Mouse (Mus musculus): ENCODE measurements at regions not wholly inside any gene's neighbourhood (a gene's known extent, or its start where the extent isn't known, plus 50 kb on each side); places are given as distances from the start of the nearest gene placed in this dataset.

- H3K4me3 ChIP-seq (replicated peaks; ENCODE audit: control insufficient read depth, low read depth, low read length), result no peak overlapping the region
- H3K27ac ChIP-seq (ENCODE audit: control insufficient read depth, insufficient read depth, low read depth, low read length, poor library complexity), result no peak overlapping the region
- TF ChIP-seq POLR2A (IDR thresholded peaks at IDR 0.05; ENCODE audit: borderline replicate concordance, control insufficient read depth, low read depth, low read length) (no peak), CTCF (IDR thresholded peaks at IDR 0.05; ENCODE audit: control insufficient read depth, insufficient read depth, low read length) (no peak)
- no peaks in the 10 kb centered on the region for H3K4me1 ChIP-seq (ENCODE audit: control insufficient read depth, insufficient read depth, low read length)
- WGBS, result 79% methylated on average over 6 of the region's 6 CpGs
Measured at GRCm38 (mm10) chr17:50432559-50432958, 76.6 kb upstream of the Plcl2 start.

DNA sequence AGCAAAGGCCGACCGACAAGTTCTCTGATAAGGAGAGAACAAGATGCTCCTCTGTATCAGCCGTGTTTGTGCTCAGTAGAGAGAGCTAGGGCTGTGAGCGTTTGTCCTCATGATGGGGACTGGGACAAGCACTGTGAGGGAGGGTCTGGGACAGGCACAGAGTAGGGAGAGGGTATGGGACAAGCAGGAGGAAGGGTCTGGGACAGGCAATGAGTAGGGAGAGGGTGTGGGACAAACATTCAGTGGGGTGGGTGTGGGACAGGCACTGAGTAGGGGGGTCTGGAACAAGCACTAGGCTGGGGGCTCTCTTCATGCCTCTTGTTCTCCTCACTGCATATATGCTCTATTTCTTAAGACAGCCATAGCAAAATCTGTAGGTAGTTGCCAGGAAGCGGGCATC is 70.2 kb upstream of the Plcl2 start:
- WGBS, result 82% methylated on average over 5 of the region's 5 CpGs
- TF ChIP-seq POLR2A (IDR thresholded peaks at IDR 0.05; ENCODE audit: borderline replicate concordance, control insufficient read depth, low read depth, low read length) (no peak), CTCF (IDR thresholded peaks at IDR 0.05; ENCODE audit: control insufficient read depth, insufficient read depth, low read length) (no peak)
- H3K4me3 ChIP-seq (replicated peaks; ENCODE audit: control insufficient read depth, low read depth, low read length), result no peak overlapping the region
- H3K27ac ChIP-seq (ENCODE audit: control insufficient read depth, insufficient read depth, low read depth, low read length, poor library complexity), result no peak overlapping the region
- H3K4me1 ChIP-seq (ENCODE audit: control insufficient read depth, insufficient read depth, low read length), result no peaks in the 10 kb centered on the region; the same call in 1 of the 2 replicates

- 88% methylated on average over 3 of the region's 3 CpGs for WGBS
- Histone ChIP-seq H3K4me3 (replicated peaks; ENCODE audit: control insufficient read depth, low read depth, low read length) (no peak overlapping the region), H3K27ac (ENCODE audit: control insufficient read depth, insufficient read depth, low read depth, low read length, poor library complexity) (no peak overlapping the region), H3K4me1 (ENCODE audit: control insufficient read depth, insufficient read depth, low read length) (no peaks in the 10 kb centered on the region; the same call in 1 of the 2 replicates)
- TF ChIP-seq POLR2A (IDR thresholded peaks at IDR 0.05; ENCODE audit: borderline replicate concordance, control insufficient read depth, low read depth, low read length) (no peak), CTCF (IDR thresholded peaks at IDR 0.05; ENCODE audit: control insufficient read depth, insufficient read depth, low read length) (no peak)
Measured at GRCm38 (mm10) chr17:50439365-50439764, 69.8 kb upstream of the Plcl2 start.

DNA sequence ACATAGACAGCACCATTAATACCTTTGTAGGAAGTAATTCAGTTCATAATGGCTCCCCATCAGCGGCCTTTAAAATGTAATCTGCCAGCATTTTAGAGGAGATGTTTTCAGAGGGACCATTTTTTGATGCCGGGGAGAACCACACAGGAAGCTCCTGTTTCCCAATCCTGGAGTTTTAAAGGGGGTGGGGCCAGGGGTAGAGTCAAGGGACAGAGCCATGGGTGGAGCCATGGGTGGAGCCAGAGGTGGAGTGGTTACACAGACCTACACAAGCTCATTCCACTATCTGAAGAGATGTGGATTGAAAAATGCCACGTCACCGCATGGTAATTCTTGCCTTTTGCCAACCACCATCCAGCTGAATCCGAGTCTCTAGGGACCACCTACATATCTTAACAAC is 67.1 kb upstream of the Plcl2 start:
- TF ChIP-seq CTCF (IDR thresholded peaks at IDR 0.05; ENCODE audit: control insufficient read depth, insufficient read depth, low read length) (no peak), POLR2A (IDR thresholded peaks at IDR 0.05; ENCODE audit: borderline replicate concordance, control insufficient read depth, low read depth, low read length) (no peak)
- no peak overlapping the region for H3K4me3 ChIP-seq (replicated peaks; ENCODE audit: control insufficient read depth, low read depth, low read length)
- 82% methylated on average over 5 of the region's 5 CpGs for WGBS
- H3K4me1 ChIP-seq (ENCODE audit: control insufficient read depth, insufficient read depth, low read length), result no peaks in the 10 kb centered on the region; the same call in 1 of the 2 replicates
- no peak overlapping the region for H3K27ac ChIP-seq (ENCODE audit: control insufficient read depth, insufficient read depth, low read depth, low read length, poor library complexity)

DNA sequence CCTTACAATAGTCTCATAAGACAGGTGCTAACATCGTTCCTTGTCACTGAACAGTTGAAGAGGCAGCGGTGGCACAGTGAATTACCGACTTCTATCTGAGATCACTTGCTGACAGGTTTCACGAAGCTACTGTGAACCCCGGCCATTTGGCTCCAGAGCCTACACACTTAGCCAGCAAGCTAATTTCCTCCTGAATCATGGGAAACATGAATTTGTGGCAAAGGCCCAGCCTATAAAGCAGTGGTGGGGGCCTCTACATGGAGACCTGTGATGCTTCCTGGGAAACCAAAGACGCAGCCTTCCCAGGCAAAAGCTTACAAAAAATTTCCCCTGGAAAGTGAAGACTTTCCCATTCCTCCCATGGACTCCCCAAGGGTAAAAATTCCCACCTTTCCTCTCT is 66.3 kb upstream of the Plcl2 start:
- TF ChIP-seq CTCF (IDR thresholded peaks at IDR 0.05; ENCODE audit: control insufficient read depth, insufficient read depth, low read length) (no peak), POLR2A (IDR thresholded peaks at IDR 0.05; ENCODE audit: borderline replicate concordance, control insufficient read depth, low read depth, low read length) (no peak)
- no peak overlapping the region for H3K27ac ChIP-seq (ENCODE audit: control insufficient read depth, insufficient read depth, low read depth, low read length, poor library complexity)
- 96% methylated on average over 6 of the region's 6 CpGs for WGBS
- no peak overlapping the region for H3K4me3 ChIP-seq (replicated peaks; ENCODE audit: control insufficient read depth, low read depth, low read length)
- no peaks in the 10 kb centered on the region; the same call in 1 of the 2 replicates for H3K4me1 ChIP-seq (ENCODE audit: control insufficient read depth, insufficient read depth, low read length)

- WGBS, result 89% methylated on average over 6 of the region's 6 CpGs
- Histone ChIP-seq H3K4me1 (ENCODE audit: control insufficient read depth, insufficient read depth, low read length) (no peaks in the 10 kb centered on the region; the same call in 1 of the 2 replicates), H3K27ac (ENCODE audit: control insufficient read depth, insufficient read depth, low read depth, low read length, poor library complexity) (no peak overlapping the region), H3K4me3 (replicated peaks; ENCODE audit: control insufficient read depth, low read depth, low read length) (no peak overlapping the region)
- TF ChIP-seq POLR2A (IDR thresholded peaks at IDR 0.05; ENCODE audit: borderline replicate concordance, control insufficient read depth, low read depth, low read length) (no peak), CTCF (IDR thresholded peaks at IDR 0.05; ENCODE audit: control insufficient read depth, insufficient read depth, low read length) (no peak)
Measured at GRCm38 (mm10) chr17:50443376-50444022, 65.7 kb upstream of the Plcl2 start.

DNA sequence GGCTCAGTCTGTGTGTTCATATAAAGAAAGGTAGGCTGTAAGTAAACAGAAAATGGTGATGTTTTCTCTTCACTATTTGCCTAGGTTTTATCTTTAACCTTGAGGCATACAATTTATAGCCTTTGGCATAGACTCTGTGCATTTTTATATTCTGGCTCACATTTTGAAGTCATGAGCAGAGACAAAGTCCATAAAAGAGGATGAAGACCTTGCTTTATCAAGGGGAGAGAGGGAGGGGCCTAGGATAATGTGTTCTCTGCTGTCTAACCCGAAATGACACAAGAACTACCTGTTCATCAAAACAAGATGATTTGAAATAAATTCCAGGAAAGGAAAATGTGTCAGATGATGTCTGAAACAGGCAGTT is 65.2 kb upstream of the Plcl2 start:
- Histone ChIP-seq H3K4me3 (replicated peaks; ENCODE audit: control insufficient read depth, low read depth, low read length) (no peak overlapping the region), H3K4me1 (ENCODE audit: control insufficient read depth, insufficient read depth, low read length) (no peaks in the 10 kb centered on the region; the same call in 1 of the 2 replicates), H3K27ac (ENCODE audit: control insufficient read depth, insufficient read depth, low read depth, low read length, poor library complexity) (no peak overlapping the region)
- no peak for TF ChIP-seq POLR2A (IDR thresholded peaks at IDR 0.05; ENCODE audit: borderline replicate concordance, control insufficient read depth, low read depth, low read length)
- no peak for TF ChIP-seq CTCF (IDR thresholded peaks at IDR 0.05; ENCODE audit: control insufficient read depth, insufficient read depth, low read length)
- WGBS, result 82% methylated on average over 1 of the region's 1 CpGs

DNA sequence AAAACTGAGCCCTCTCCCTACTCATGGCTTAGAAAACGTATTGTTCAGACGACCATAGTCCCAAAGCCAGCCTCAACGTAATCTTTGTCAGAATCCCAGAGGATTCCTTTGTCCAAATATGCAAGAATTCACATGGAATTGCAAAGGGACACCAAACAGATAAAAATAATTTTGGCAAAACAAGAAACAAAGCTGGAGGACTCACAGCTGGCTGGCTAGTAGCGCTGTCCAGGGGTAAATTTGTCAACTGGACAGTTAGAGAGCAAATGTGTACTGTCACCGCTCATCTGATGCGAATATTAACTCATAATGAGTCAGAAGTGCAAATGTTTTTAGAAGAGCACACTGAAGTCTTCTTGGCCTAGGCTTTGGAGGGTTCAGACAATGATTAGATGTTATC is 60.5 kb upstream of the Plcl2 start:
- TF ChIP-seq POLR2A (IDR thresholded peaks at IDR 0.05; ENCODE audit: borderline replicate concordance, control insufficient read depth, low read depth, low read length) (no peak), CTCF (IDR thresholded peaks at IDR 0.05; ENCODE audit: control insufficient read depth, insufficient read depth, low read length) (no peak)
- 88% methylated on average over 6 of the region's 6 CpGs for WGBS
- Histone ChIP-seq H3K4me1 (ENCODE audit: control insufficient read depth, insufficient read depth, low read length) (no peaks in the 10 kb centered on the region; the same call in 1 of the 2 replicates), H3K27ac (ENCODE audit: control insufficient read depth, insufficient read depth, low read depth, low read length, poor library complexity) (no peak overlapping the region), H3K4me3 (replicated peaks; ENCODE audit: control insufficient read depth, low read depth, low read length) (no peak overlapping the region)

DNA sequence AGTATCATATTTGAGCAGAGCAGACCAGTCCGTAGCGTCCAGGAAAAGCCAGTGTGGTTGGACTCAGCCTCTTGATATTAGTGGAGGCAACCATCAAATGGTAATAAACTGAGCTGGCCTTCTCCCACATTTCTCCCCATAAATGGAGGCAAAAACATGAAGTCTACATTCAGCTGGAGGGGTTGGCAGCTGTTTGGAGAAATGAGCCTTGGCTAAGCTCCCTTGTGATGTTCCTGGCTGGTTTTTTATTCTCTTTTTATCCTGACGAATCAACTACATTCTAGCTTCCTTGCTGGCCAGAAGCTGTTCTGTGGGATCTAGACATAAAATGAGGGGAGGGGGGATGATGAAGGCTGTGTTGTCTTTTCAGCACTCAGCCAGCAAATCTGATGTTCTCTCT is 57.6 kb upstream of the Plcl2 start:
- TF ChIP-seq POLR2A (IDR thresholded peaks at IDR 0.05; ENCODE audit: borderline replicate concordance, control insufficient read depth, low read depth, low read length) (no peak), CTCF (IDR thresholded peaks at IDR 0.05; ENCODE audit: control insufficient read depth, insufficient read depth, low read length) (no peak)
- 88% methylated on average over 3 of the region's 3 CpGs for WGBS
- Histone ChIP-seq H3K27ac (ENCODE audit: control insufficient read depth, insufficient read depth, low read depth, low read length, poor library complexity) (no peak overlapping the region), H3K4me1 (ENCODE audit: control insufficient read depth, insufficient read depth, low read length) (peaks cover 2% of the 10 kb centered on the region; the same call in 1 of the 2 replicates), H3K4me3 (replicated peaks; ENCODE audit: control insufficient read depth, low read depth, low read length) (no peak overlapping the region)

Data from bone marrow, adult 2 months (tissue).